Mouse (Mus musculus) cerebellum, adult 2 months (tissue): ENCODE data around the gene Shpk.

ENCODE experiments used
- CTCF ChIP-seq: fragments of 200-500 bp; IDR thresholded peaks from 2 replicates; pipeline ENCODE4 v1.5.1; 2011; ENCODE audit warnings: low read depth, mild to moderate bottlenecking, control low read depth, low read length, moderate library complexity, borderline replicate concordance; ENCODE audit not compliant: insufficient read depth
- POLR2A ChIP-seq: fragments of 200-500 bp; IDR thresholded peaks from 2 replicates; pipeline ENCODE4 v1.6.1; 2011; ENCODE audit warnings: low read length, control low read depth, borderline replicate concordance; ENCODE audit not compliant: insufficient read depth

GRCm38 (mm10) chr11:73223966-73224365 lies 24.7 kb downstream of the Shpk start:
- peak; percentile 34 for TF ChIP-seq CTCF
- no peak for TF ChIP-seq POLR2A
